Mouse (Mus musculus): Measurements from ENCODE around the gene Cyp21a1.
"Not testable (repeated sequence)": the region's sequence is repeated elsewhere in the genome, so short reads cannot be mapped to it uniquely, and the experiment has no call there.

The Cyp21a1 gene

GRCm38 (mm10) chr17:34804301-34804700 is at the start of gene Cyp21a1:
Cyp21a1 (minus strand) TSS chr17:34804561.
- in situ Hi-C loops (cut with MboI; ENCODE audit: unreplicated experiment in 2 of 2): not testable (repeated sequence)

- in situ Hi-C loops (cut with MboI; ENCODE audit: unreplicated experiment in 2 of 2): loop anchor here (10.0 to 25.0 kb wide), 2 partner anchors 131 to 234 kb away; partner anchors contain the start of genes Abhd16a (in 1 of the 2), Lsm2 (in 1 of the 2), Ly6g6d (in 1 of the 2) and Ly6g6e (in 1 of the 2)
Observed at GRCm38 (mm10) chr17:34853511-34853910, 49.1 kb upstream of the Cyp21a1 start.

- in situ Hi-C loops (cut with MboI; ENCODE audit: unreplicated experiment in 2 of 2): loop anchor here (10.0 to 25.0 kb wide), 2 partner anchors 134 to 237 kb away; partner anchors contain the start of genes Abhd16a (in 1 of the 2), Lsm2 (in 1 of the 2), Ly6g6d (in 1 of the 2) and Ly6g6e (in 1 of the 2)
Observed at GRCm38 (mm10) chr17:34850517-34851125, 46.3 kb upstream of the Cyp21a1 start.

- in situ Hi-C loops (cut with MboI; ENCODE audit: unreplicated experiment in 2 of 2): loop anchor here (10.0 to 25.0 kb wide), 2 partner anchors 135 to 237 kb away; partner anchors contain the start of genes Abhd16a (in 1 of the 2), Lsm2 (in 1 of the 2), Ly6g6d (in 1 of the 2) and Ly6g6e (in 1 of the 2)
Observed at GRCm38 (mm10) chr17:34849722-34850516, 45.6 kb upstream of the Cyp21a1 start, which contains the start of the genes Skiv2l and Nelfe. Skiv2l (minus strand) TSS chr17:34850210. Nelfe (plus strand) TSS chr17:34850391.

- in situ Hi-C loops (cut with MboI; ENCODE audit: unreplicated experiment in 2 of 2): no loop called here
Observed at GRCm38 (mm10) chr17:34847615-34848014, 43.3 kb upstream of the Cyp21a1 start.

- in situ Hi-C loops (cut with MboI; ENCODE audit: unreplicated experiment in 2 of 2): no loop called here
Observed at GRCm38 (mm10) chr17:34847192-34847591, 42.8 kb upstream of the Cyp21a1 start.

GRCm38 (mm10) chr17:34844884-34845283 is 40.5 kb upstream of the Cyp21a1 start:
- in situ Hi-C loops (cut with MboI; ENCODE audit: unreplicated experiment in 2 of 2): no loop called here

- in situ Hi-C loops (cut with MboI; ENCODE audit: unreplicated experiment in 2 of 2): no loop called here
Observed at GRCm38 (mm10) chr17:34840736-34841307, 36.5 kb upstream of the Cyp21a1 start.

- in situ Hi-C loops (cut with MboI; ENCODE audit: unreplicated experiment in 2 of 2): no loop called here
Observed at GRCm38 (mm10) chr17:34838785-34839184, 34.4 kb upstream of the Cyp21a1 start.

GRCm38 (mm10) chr17:34837464-34838324 is 33.3 kb upstream of the Cyp21a1 start:
- in situ Hi-C loops (cut with MboI; ENCODE audit: unreplicated experiment in 2 of 2): no loop called here

GRCm38 (mm10) chr17:34836856-34837221 is 32.5 kb upstream of the Cyp21a1 start, which contains the start of the genes Stk19 and Dxo:
Stk19 (minus strand) TSS chr17:34836945.
Dxo (plus strand) TSS chr17:34837019.
- in situ Hi-C loops (cut with MboI; ENCODE audit: unreplicated experiment in 2 of 2): no loop called here

GRCm38 (mm10) chr17:34836155-34836855 is 31.9 kb upstream of the Cyp21a1 start:
- in situ Hi-C loops (cut with MboI; ENCODE audit: unreplicated experiment in 2 of 2): no loop called here

GRCm38 (mm10) chr17:34830776-34831175 is 26.4 kb upstream of the Cyp21a1 start:
- in situ Hi-C loops (cut with MboI; ENCODE audit: unreplicated experiment in 2 of 2): not testable (repeated sequence)

- in situ Hi-C loops (cut with MboI; ENCODE audit: unreplicated experiment in 2 of 2): loop anchor here (5.0 kb wide), 1 partner anchor 83 kb away; no protein-coding TSS in a partner anchor
Observed at GRCm38 (mm10) chr17:34814818-34815370, 10.5 kb upstream of the Cyp21a1 start.

GRCm38 (mm10) chr17:34813747-34814146 is 9.4 kb upstream of the Cyp21a1 start:
- in situ Hi-C loops (cut with MboI; ENCODE audit: unreplicated experiment in 2 of 2): loop anchor here (5.0 kb wide), 1 partner anchor 81 kb away; no protein-coding TSS in a partner anchor

GRCm38 (mm10) chr17:34811275-34811674 is 6.9 kb upstream of the Cyp21a1 start:
- in situ Hi-C loops (cut with MboI; ENCODE audit: unreplicated experiment in 2 of 2): loop anchor here (5.0 kb wide), 1 partner anchor 79 kb away; no protein-coding TSS in a partner anchor

GRCm38 (mm10) chr17:34810811-34811210 is 6.5 kb upstream of the Cyp21a1 start:
- in situ Hi-C loops (cut with MboI; ENCODE audit: unreplicated experiment in 2 of 2): loop anchor here (5.0 kb wide), 1 partner anchor 79 kb away; no protein-coding TSS in a partner anchor

- in situ Hi-C loops (cut with MboI; ENCODE audit: unreplicated experiment in 2 of 2): loop anchor here (5.0 kb wide), 1 partner anchor 78 kb away; no protein-coding TSS in a partner anchor
Observed at GRCm38 (mm10) chr17:34810411-34810810, 6.0 kb upstream of the Cyp21a1 start.

Data from v-Abl transformed pro-B cells (cell line).